8 mouse cellular contexts compared by ENCODE assay signal in genomic region chr12:109393795-109394194, GRCm38 (mm10). TPM values are rescaled to one million over a fixed set of nuclear protein-coding genes. Genes with fewer than 3 reads are reported as not detected.
DNase-seq lines count a peak whose midpoint lies in the region; ATAC-seq and TF ChIP-seq lines count a peak whose summit lies in the region.

No protein-coding gene starts in this region.

- intact Hi-C loops in left cerebral cortex, postnatal 4 days (cut with DNase I): loop anchor here (5.0 to 10.0 kb wide), 2 partner anchors 329 to 491 kb away; partner anchors contain the start of gene Begain

- H3K4me2 ChIP-seq in hindbrain, postnatal 0 days (ENCODE audit: low read depth, low read length): peak overlapping the region; percentile 16; the same call in 1 of the 2 replicates

- no peaks in the 10 kb centered on the region for H3K36me3 ChIP-seq in hindbrain, postnatal 0 days (ENCODE audit: insufficient read depth, low read length)
- H3K36me3 ChIP-seq in midbrain, embryonic 10.5 days: no peaks in the 10 kb centered on the region

- no peak overlapping the region for H3K9ac ChIP-seq in hindbrain, postnatal 0 days (replicated peaks; ENCODE audit: low read length)

- TF ChIP-seq CTCF in cortical plate, adult 2 months (IDR thresholded peaks at IDR 0.05; ENCODE audit: extremely low read depth, insufficient read depth, low read length): peak; percentile 50
- TF ChIP-seq CTCF in hindbrain, postnatal 0 days (IDR thresholded peaks at IDR 0.05; ENCODE audit: low read depth): peak; percentile 97

- peak; percentile 80 to 83 for DNase-seq in adrenal gland, adult 18-20 months (ENCODE audit: low spot score in 2 of 2)
- DNase-seq in gastrocnemius, postnatal 25 days: peak; percentile 62
- peak; percentile 78 for DNase-seq in hindbrain, postnatal 0 days (ENCODE audit: low spot score)
- peak; percentile 84 for DNase-seq in left cerebral cortex, postnatal 4 days
- DNase-seq in midbrain, embryonic 10.5 days (ENCODE audit: low spot score): peak; percentile 88
- peak; percentile 29 for DNase-seq in spleen, adult 12 weeks (ENCODE audit: low spot score)
- peak; percentile 61 for DNase-seq in yolk sac, embryonic 10.5 days (ENCODE audit: low spot score)

- peaks cover 5% of the 10 kb centered on the region for H3K4me1 ChIP-seq in cortical plate, adult 2 months (ENCODE audit: control insufficient read depth, insufficient read depth, low read length)
- H3K4me1 ChIP-seq in hindbrain, postnatal 0 days (ENCODE audit: insufficient read depth, low read length): peaks cover 17% of the 10 kb centered on the region
- peaks cover 38% of the 10 kb centered on the region for H3K4me1 ChIP-seq in midbrain, embryonic 10.5 days

- H3K27me3 ChIP-seq in hindbrain, postnatal 0 days (ENCODE audit: insufficient read depth, low read length): peaks cover 5% of the 10 kb centered on the region; the same call in 1 of the 2 replicates
- peaks cover 41% of the 10 kb centered on the region for H3K27me3 ChIP-seq in midbrain, embryonic 10.5 days (ENCODE audit: low read depth, poor library complexity, severe bottlenecking)

- no peak overlapping the region for H3K27ac ChIP-seq in cortical plate, adult 2 months (ENCODE audit: insufficient read depth, low read length)
- H3K27ac ChIP-seq in hindbrain, postnatal 0 days: no peak overlapping the region
- peak overlapping the region; percentile 67 for H3K27ac ChIP-seq in midbrain, embryonic 10.5 days (replicated peaks)

- ATAC-seq in hindbrain, postnatal 0 days: peak; percentile 85

- no peak overlapping the region for H3K4me3 ChIP-seq in cortical plate, adult 2 months (ENCODE audit: insufficient read depth, low read length)
- no peak overlapping the region for H3K4me3 ChIP-seq in hindbrain, postnatal 0 days (ENCODE audit: low read length)
- peak overlapping the region; percentile 33 for H3K4me3 ChIP-seq in midbrain, embryonic 10.5 days

- no peak for TF ChIP-seq POLR2A in cortical plate, adult 2 months (IDR thresholded peaks at IDR 0.05; ENCODE audit: extremely low read depth, insufficient read depth, low read length)

- no peaks in the 10 kb centered on the region for H3K9me3 ChIP-seq in hindbrain, postnatal 0 days (ENCODE audit: low read length)
- H3K9me3 ChIP-seq in midbrain, embryonic 10.5 days (replicated peaks): no peaks in the 10 kb centered on the region

- 8% methylated on average over 15 of the region's 15 CpGs for WGBS in hindbrain, postnatal 0 days
- WGBS in midbrain, embryonic 10.5 days: 4% methylated on average over 15 of the region's 15 CpGs

RNA-seq across cellular contexts. Expression of gene Dlk1, which starts 58.8 kb away (rescaled TPM):
- 100 to 1,000 TPM; 573 to 650 TPM for total RNA-seq in adrenal gland, adult 18-20 months (2021)
- 1.2 and 1.5 TPM in 2 replicates for polyA plus RNA-seq in cortical plate, adult 2 months (2012; rRNA removed)
- total RNA-seq in gastrocnemius, postnatal 25 days (2021): 10 to 100 TPM in 1 of 2 experiments, 1 to 10 TPM in 1; 9.4 to 12.8 TPM
- 28.8 and 47.7 TPM in 2 replicates for total RNA-seq in hindbrain, postnatal 0 days (2014; rRNA removed)
- polyA plus RNA-seq in hindbrain, postnatal 0 days (2015; fragmentation: Nextera tagmentation; extraction: Ambion mirVana): 33.0 and 34.6 TPM in 2 replicates
- total RNA-seq in left cerebral cortex, postnatal 4 days (2021): 1 to 10 TPM; 2.6 to 4.6 TPM
- polyA plus RNA-seq in midbrain, embryonic 10.5 days (2016; fragmentation: Nextera tagmentation; extraction: Ambion mirVana): 107 and 118 TPM in 2 replicates

Comparison
In these comparisons a context has a peak if more than half of its experiments do, and no peak if none do; other contexts are left out.
1. DNase-seq: peak in every context shown above with its lines; median percentile 88 in midbrain, embryonic 10.5 days; 84 in left cerebral cortex, postnatal 4 days; 82 in adrenal gland, adult 18-20 months; 78 in hindbrain, postnatal 0 days; 62 in gastrocnemius, postnatal 25 days; 61 in yolk sac, embryonic 10.5 days; 29 in spleen, adult 12 weeks.
2. RNA of gene Dlk1, which starts 58.8 kb away (total RNA-seq): 573 to 650 TPM in adrenal gland, adult 18-20 months; 28.8 to 47.7 TPM in hindbrain, postnatal 0 days, 9.4 to 12.8 TPM in gastrocnemius, postnatal 25 days and 2.6 to 4.6 TPM in left cerebral cortex, postnatal 4 days; every median in the first group is over 10 times any median in the second.